Mouse (Mus musculus) olfactory bulb, adult 2 months (tissue): ENCODE data around the gene Pus1.

ENCODE experiments used
- CTCF ChIP-seq: fragments of 200-500 bp; IDR thresholded peaks from 2 replicates; pipeline ENCODE4 v1.5.1; 2012; ENCODE audit warnings: low read depth, mild to moderate bottlenecking, low read length, moderate library complexity; ENCODE audit not compliant: insufficient read depth
- POLR2A ChIP-seq: fragments of 200-500 bp; IDR thresholded peaks from 2 replicates; pipeline ENCODE4 v1.6.1; 2012; ENCODE audit warnings: mild to moderate bottlenecking, low read depth, low read length, moderate library complexity; ENCODE audit not compliant: insufficient read depth

- TF ChIP-seq POLR2A (no peak), CTCF (no peak)
Observed at GRCm38 (mm10) chr5:110824421-110824820, 44.0 kb upstream of the Pus1 start.
